Mouse (Mus musculus) G1E (cell line): Measurements from ENCODE around the gene Kcna5. TPM values are rescaled to one million over a fixed set of nuclear protein-coding genes. Genes with fewer than 3 reads are reported as not detected.

Source experiments
- ATAC-seq: 2 replicates; pipeline ENCODE4 v1.8.0; 2016; ENCODE audit warnings: mild to moderate bottlenecking; ENCODE audit not compliant: insufficient number of reproducible peaks, poor library complexity, low FRiP score, severe bottlenecking; ENCODE audit errors: extremely low read depth
- DNase-seq: peaks from one replicate; pipeline ENCODE4 v3.0.0; 2012; ENCODE audit warnings: low spot score
- H3K27me3 ChIP-seq: 2 replicates; pipeline ENCODE4 v1.6.1; 2012; ENCODE audit warnings: mild to moderate bottlenecking, low read length, inconsistent platforms; ENCODE audit not compliant: insufficient read depth
- H3K36me3 ChIP-seq: replicated peaks from 2 replicates; pipeline ENCODE3; 2012; ENCODE audit warnings: mild to moderate bottlenecking, inconsistent platforms
- H3K4me1 ChIP-seq: 2 replicates; pipeline ENCODE4 v1.6.1; 2012; ENCODE audit warnings: low read depth, low read length, inconsistent platforms, mixed read lengths; ENCODE audit not compliant: insufficient read depth
- H3K4me3 ChIP-seq: 2 replicates; pipeline ENCODE4 v1.5.1; 2012; ENCODE audit warnings: low read depth, mild to moderate bottlenecking, inconsistent platforms, low read length, moderate library complexity, mixed read lengths
- H3K9me3 ChIP-seq: replicated peaks from 2 replicates; pipeline ENCODE4 v1.6.1; 2012; ENCODE audit warnings: inconsistent platforms
- CTCF ChIP-seq: IDR thresholded peaks from 2 replicates; pipeline ENCODE4 v1.5.1; 2012; ENCODE audit warnings: low read depth, low read length, inconsistent platforms, mixed read lengths
- GATA1 ChIP-seq: IDR thresholded peaks from 2 replicates; pipeline ENCODE4 v1.6.1; 2012; ENCODE audit warnings: borderline replicate concordance, low read length, inconsistent platforms, mixed read lengths
- GATA2 ChIP-seq: IDR thresholded peaks from 2 replicates; pipeline ENCODE4 v1.6.1; 2012; ENCODE audit warnings: low read depth, low read length, inconsistent platforms, borderline replicate concordance
- POLR2AphosphoS5 ChIP-seq: IDR thresholded peaks from 2 replicates; pipeline ENCODE4 v1.6.1; 2012; ENCODE audit warnings: low read depth, low read length, inconsistent platforms; ENCODE audit not compliant: insufficient replicate concordance
- TAL1 ChIP-seq: conservative IDR thresholded peaks from 2 replicates; pipeline ENCODE4 v1.6.1; 2012; ENCODE audit warnings: low read depth, low read length, inconsistent platforms, mixed read lengths
- polyA plus RNA-seq: library from polyadenylated mRNA; stranded (reverse); fragments of >175 nt; gene quantifications from 2 replicates; pipeline ENCODE4 v1.2.3, GENCODE M21; 2012
- total RNA-seq, 2 experiments: library from RNA; stranded (forward) in 1 of 2; stranded (reverse) in 1 of 2; fragments of 200-1000 nt in 1 of 2; fragments of >200 nt in 1 of 2; fragmentation: Nextera tagmentation in 1 of 2; gene quantifications; 2 replicates each; pipeline ENCODE4 v1.2.3; 2014 to 2017

Kcna5 gene
- total RNA-seq (2014; fragmentation: Nextera tagmentation) (not detected in 2 replicates), total RNA-seq (2017) (0.06 TPM in 1 of 2 replicates, not detected in the other), polyA plus RNA-seq (not detected in 2 replicates)

DNA sequence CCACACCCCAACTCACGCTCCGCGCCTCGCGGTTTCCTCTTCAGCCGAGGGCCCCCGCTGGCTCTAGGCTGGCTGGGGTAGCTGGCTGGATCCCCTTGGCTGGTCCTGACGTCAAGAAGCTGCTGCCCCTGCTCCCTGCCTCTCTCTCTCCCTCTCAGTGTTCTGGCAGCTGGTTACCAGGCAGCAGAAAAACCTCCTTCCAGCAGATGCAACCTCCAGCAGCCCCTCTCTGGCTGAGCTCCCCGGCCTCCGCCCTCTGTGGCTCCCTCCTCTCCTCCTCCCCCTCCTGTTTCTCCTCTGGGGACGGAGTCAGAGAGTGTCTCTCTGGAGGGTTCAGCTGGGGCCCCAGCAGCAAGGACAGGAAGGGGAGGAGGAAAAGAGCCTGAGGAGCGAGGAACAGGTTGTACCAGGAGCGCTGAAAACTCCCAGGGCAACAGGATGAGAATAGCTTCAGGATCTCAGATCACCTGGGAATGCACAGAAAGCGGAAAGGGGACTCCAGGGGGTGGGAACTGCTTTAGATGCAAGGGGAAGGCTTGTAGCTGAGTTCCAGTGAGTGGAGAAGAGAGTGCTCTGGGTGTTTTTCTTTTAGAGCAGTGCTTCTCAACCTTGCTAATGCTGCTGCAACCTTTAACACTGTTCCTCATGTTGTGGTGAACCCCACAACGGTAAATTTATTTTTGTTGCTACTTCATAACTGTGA, at the start of gene Kcna5:
TSS of gene Kcna5 (minus strand) at position 205 of the 703 bp plus-strand sequence.
- DNase-seq (no peak), ATAC-seq (no peak)
- Histone ChIP-seq H3K9me3 (peaks cover 63% of the 10 kb centered on the region), H3K36me3 (no peaks in the 10 kb centered on the region), H3K27me3 (no peaks in the 10 kb centered on the region), H3K4me3 (peak within 1 kb of the TSS; percentile 7; the same call in 1 of the 2 replicates), H3K4me1 (no peaks in the 10 kb centered on the region)
- TF ChIP-seq GATA1 = no peak
- no peak for TF ChIP-seq TAL1
- no peak for TF ChIP-seq CTCF
- no peak for TF ChIP-seq POLR2AphosphoS5
- TF ChIP-seq GATA2 = no peak

DNA sequence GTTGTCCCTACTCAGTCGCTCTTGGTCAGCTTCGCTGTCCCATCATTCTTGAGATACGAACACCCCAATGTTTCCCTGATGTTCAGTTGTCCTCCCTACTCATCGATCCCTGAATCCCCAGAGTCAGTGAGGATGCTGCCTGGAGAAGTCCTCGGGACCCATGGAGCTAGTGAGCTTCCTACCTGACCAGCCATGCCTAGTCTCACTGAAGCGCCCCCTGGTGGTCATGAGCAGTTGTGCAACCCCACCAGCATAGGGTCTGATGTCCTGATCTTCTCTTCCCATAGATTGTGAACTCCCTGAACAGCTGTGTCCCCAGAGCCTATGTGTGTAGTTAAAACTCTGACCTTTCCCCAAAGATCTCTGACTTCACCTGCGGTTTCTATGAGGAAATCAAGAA, 47.9 kb upstream of the Kcna5 start:
- no peaks in the 10 kb centered on the region for H3K27me3 ChIP-seq
- no peak for TF ChIP-seq POLR2AphosphoS5
- TF ChIP-seq CTCF = peak; percentile 25; the same call in 1 of the 2 replicates
- ATAC-seq = no peak
- DNase-seq = no peak
- no peaks in the 10 kb centered on the region for H3K36me3 ChIP-seq
- peaks cover 85% of the 10 kb centered on the region for H3K9me3 ChIP-seq
- H3K4me3 ChIP-seq = no peak overlapping the region
- H3K4me1 ChIP-seq = no peaks in the 10 kb centered on the region

DNA sequence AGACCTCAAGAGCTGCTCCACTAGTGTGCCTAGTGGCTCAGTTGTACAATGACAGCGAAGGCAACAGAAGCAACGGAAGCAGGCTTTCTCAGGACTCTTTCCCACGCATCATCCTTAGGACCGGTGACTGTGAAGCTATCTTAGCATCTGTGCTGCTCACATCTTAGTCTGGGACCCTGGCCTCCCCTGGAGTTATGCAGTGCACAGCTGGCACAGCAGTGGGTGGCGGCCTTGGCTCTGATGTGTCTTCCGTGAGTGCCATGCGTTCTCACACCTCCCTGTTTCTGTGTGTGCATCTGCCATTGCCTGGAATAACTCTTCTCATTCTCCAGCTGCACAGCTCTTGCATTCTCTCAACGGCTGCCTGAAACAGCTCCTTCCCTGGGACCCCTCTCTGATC, 46.4 kb upstream of the Kcna5 start:
- Histone ChIP-seq H3K4me1 (no peaks in the 10 kb centered on the region), H3K9me3 (peaks cover 86% of the 10 kb centered on the region), H3K27me3 (no peaks in the 10 kb centered on the region), H3K4me3 (no peak overlapping the region), H3K36me3 (no peaks in the 10 kb centered on the region)
- ATAC-seq = no peak
- TF ChIP-seq POLR2AphosphoS5 (no peak), GATA1 (no peak), GATA2 (no peak), CTCF (no peak), TAL1 (no peak)
- DNase-seq = no peak

DNA sequence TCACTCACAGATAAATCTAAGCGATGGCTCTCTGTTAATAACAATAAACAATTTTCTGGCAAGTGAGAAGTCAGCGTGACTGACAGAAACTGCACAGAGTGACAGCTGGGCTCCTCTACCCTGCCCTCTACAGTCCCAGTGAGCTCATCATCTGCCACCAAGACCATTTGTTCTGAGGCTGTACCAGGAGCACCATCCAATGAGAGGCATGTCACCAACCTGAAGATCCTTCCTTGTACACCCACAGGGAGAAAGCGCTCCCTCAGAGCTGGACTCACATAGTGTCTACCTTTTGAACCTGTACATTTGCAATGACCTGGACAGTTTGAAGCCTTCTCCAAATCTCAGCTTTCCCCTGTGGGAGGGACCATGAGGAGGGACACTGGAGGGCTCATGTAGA, 45.4 kb upstream of the Kcna5 start:
- Histone ChIP-seq H3K36me3 (no peaks in the 10 kb centered on the region), H3K9me3 (peaks cover 86% of the 10 kb centered on the region), H3K27me3 (no peaks in the 10 kb centered on the region), H3K4me3 (no peak overlapping the region), H3K4me1 (no peaks in the 10 kb centered on the region)
- DNase-seq = no peak
- TF ChIP-seq GATA1 (no peak), CTCF (no peak), POLR2AphosphoS5 (no peak), GATA2 (no peak), TAL1 (no peak)
- ATAC-seq = no peak

DNA sequence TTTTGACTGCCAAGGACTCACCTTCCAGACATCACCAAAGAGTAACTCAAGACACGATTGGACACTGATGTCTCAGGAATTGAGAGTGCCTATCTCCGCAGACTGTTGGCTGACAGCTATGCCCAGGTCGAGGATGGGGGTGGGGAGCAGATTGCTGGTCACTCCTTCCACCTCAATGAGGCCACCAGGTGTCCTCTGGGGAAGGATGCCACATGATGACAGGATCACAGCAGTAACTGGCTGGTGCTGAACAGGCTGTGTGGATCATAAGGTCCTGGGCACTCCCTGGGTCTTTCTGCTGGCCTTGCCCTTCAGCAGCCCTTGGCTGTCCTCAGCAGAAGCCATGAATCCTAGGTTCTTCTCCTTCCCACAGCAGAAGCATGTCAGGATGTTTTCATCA, 42.2 kb upstream of the Kcna5 start:
- ATAC-seq = no peak
- no peak for TF ChIP-seq GATA2
- TF ChIP-seq GATA1 = no peak
- TF ChIP-seq TAL1 = no peak
- no peak for TF ChIP-seq CTCF
- no peak for TF ChIP-seq POLR2AphosphoS5

DNA sequence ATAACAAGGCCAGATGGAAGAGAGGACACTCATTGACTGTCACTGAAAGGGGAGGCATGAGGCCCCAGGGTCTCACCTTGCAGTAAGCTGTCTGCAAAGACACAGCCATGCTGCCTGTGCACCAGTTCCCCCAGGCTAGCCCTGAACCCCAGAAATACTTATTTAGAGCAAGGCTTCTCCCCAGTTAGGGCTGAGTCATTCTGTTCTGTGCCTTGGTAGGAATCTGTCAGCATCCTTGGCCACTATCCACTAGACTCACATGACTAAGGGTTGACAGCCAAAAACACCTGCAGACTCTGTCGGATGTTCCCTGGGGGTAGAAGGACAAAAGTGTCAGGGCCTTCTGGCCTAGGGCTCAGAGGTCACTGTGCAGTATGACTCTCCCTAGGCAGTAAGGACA, 41.4 kb upstream of the Kcna5 start:
- ATAC-seq = no peak
- no peaks in the 10 kb centered on the region for H3K27me3 ChIP-seq
- no peaks in the 10 kb centered on the region for H3K4me1 ChIP-seq
- no peak for DNase-seq
- no peak overlapping the region for H3K4me3 ChIP-seq
- H3K9me3 ChIP-seq = peaks cover 80% of the 10 kb centered on the region
- H3K36me3 ChIP-seq = no peaks in the 10 kb centered on the region
- TF ChIP-seq POLR2AphosphoS5 (no peak), GATA1 (no peak), TAL1 (no peak), CTCF (no peak), GATA2 (no peak)

More for the DNA sequence above, 42.2 kb upstream of the Kcna5 start:
- H3K27me3 ChIP-seq = no peaks in the 10 kb centered on the region
- H3K9me3 ChIP-seq = peaks cover 78% of the 10 kb centered on the region
- no peaks in the 10 kb centered on the region for H3K4me1 ChIP-seq
- no peaks in the 10 kb centered on the region for H3K36me3 ChIP-seq
- DNase-seq = no peak
- H3K4me3 ChIP-seq = no peak overlapping the region
